Mouse (Mus musculus) hindbrain, postnatal 0 days (tissue): ENCODE measurements at regions not wholly inside any gene's neighbourhood (a gene's known extent, or its start where the extent isn't known, plus 50 kb on each side); places are given as distances from the start of the nearest gene placed in this dataset.
"Not testable (repeated sequence)": the region's sequence is repeated elsewhere in the genome, so short reads cannot be mapped to it uniquely, and the experiment has no call there.

Experiments
- ATAC-seq: fragments of 200-750 bp; cut with Nextera tagmentation; 2 replicates; pipeline ENCODE4 v1.8.0; 2017; ENCODE audit warnings: mild to moderate bottlenecking, moderate TSS enrichment, moderate library complexity
- DNase-seq: peaks from one replicate; pipeline ENCODE4 v3.0.0-alpha.2; 2015; ENCODE audit warnings: low spot score
- H3K27ac ChIP-seq: fragments of 300-500 bp; sonication (generic); 2 replicates; pipeline ENCODE4 v1.5.1; 2014; ENCODE audit warnings: mild to moderate bottlenecking
- H3K27me3 ChIP-seq: fragments of 300-500 bp; sonication (generic); 2 replicates; pipeline ENCODE4 v1.6.1; 2014; ENCODE audit warnings: low read length, mixed read lengths; ENCODE audit not compliant: insufficient read depth
- H3K36me3 ChIP-seq: fragments of 300-500 bp; sonication (generic); 2 replicates; pipeline ENCODE4 v1.6.1; 2014; ENCODE audit warnings: low read length, mixed read lengths; ENCODE audit not compliant: insufficient read depth
- H3K4me1 ChIP-seq: fragments of 300-500 bp; sonication (generic); 2 replicates; pipeline ENCODE4 v1.6.1; 2014; ENCODE audit warnings: antibody characterized with exemption, low read length, mixed read lengths; ENCODE audit not compliant: insufficient read depth
- H3K4me2 ChIP-seq: fragments of 300-500 bp; sonication (generic); 2 replicates; pipeline ENCODE4 v1.6.1; 2014; ENCODE audit warnings: low read depth, mild to moderate bottlenecking, low read length, moderate library complexity, mixed read lengths
- H3K4me3 ChIP-seq: fragments of 300-500 bp; sonication (generic); 2 replicates; pipeline ENCODE4 v1.5.1; 2014; ENCODE audit warnings: low read length
- H3K9ac ChIP-seq: fragments of 300-500 bp; sonication (generic); replicated peaks from 2 replicates; pipeline ENCODE4 v1.6.1; 2014; ENCODE audit warnings: mild to moderate bottlenecking, low read length, moderate library complexity, mixed read lengths
- H3K9me3 ChIP-seq: fragments of 300-500 bp; sonication (generic); 2 replicates; pipeline ENCODE4 v1.6.1; 2016; ENCODE audit warnings: low read length, mixed read lengths
- CTCF ChIP-seq: IDR thresholded peaks from 2 replicates; pipeline ENCODE4 v1.5.1; 2016; ENCODE audit warnings: antibody characterized with exemption, control low read depth, low read depth
- WGBS: fragments of 180-500 bp; shearing (Covaris S2); extraction: QIAGEN DNeasy Blood & Tissue Kit; methylation state at CpG from one replicate; pipeline ENCODE4 v1.1.7; 2014; 5-methylcytosine and 5-hydroxymethylcytosine counted together

GRCm38 (mm10) chr10:117566648-117567378 is 62.5 kb upstream of the Cpm start:
- Histone ChIP-seq H3K36me3 (no peaks in the 10 kb centered on the region), H3K27ac (no peak overlapping the region), H3K4me3 (no peak overlapping the region), H3K27me3 (no peaks in the 10 kb centered on the region), H3K4me2 (no peak overlapping the region), H3K9me3 (no peaks in the 10 kb centered on the region), H3K9ac (no peak overlapping the region), H3K4me1 (no peaks in the 10 kb centered on the region)
- no peak for DNase-seq
- no peak for ATAC-seq
- WGBS: 93% methylated on average over 8 of the region's 8 CpGs
- no peak for TF ChIP-seq CTCF

- Histone ChIP-seq H3K36me3 (no peaks in the 10 kb centered on the region), H3K4me1 (no peaks in the 10 kb centered on the region), H3K27ac (no peak overlapping the region), H3K4me3 (no peak overlapping the region), H3K27me3 (no peaks in the 10 kb centered on the region), H3K9ac (no peak overlapping the region), H3K9me3 (no peaks in the 10 kb centered on the region), H3K4me2 (no peak overlapping the region)
- TF ChIP-seq CTCF: peak; percentile 39
- DNase-seq: no peak
- WGBS: 86% methylated on average over 3 of the region's 3 CpGs
- ATAC-seq: no peak
Measured at GRCm38 (mm10) chr10:117566204-117566603, 63.1 kb upstream of the Cpm start.

- no peak overlapping the region for H3K27ac ChIP-seq
- no peaks in the 10 kb centered on the region for H3K4me1 ChIP-seq
- H3K9ac ChIP-seq: no peak overlapping the region
- H3K4me3 ChIP-seq: no peak overlapping the region
- H3K27me3 ChIP-seq: no peaks in the 10 kb centered on the region
- H3K9me3 ChIP-seq: no peaks in the 10 kb centered on the region
- ATAC-seq: no peak
- WGBS: 94% methylated on average over 4 of the region's 4 CpGs
- no peak for TF ChIP-seq CTCF
- no peak overlapping the region for H3K4me2 ChIP-seq
- H3K36me3 ChIP-seq: no peaks in the 10 kb centered on the region
- DNase-seq: no peak
Measured at GRCm38 (mm10) chr10:117565529-117566086, 63.7 kb upstream of the Cpm start.

GRCm38 (mm10) chr10:117565110-117565509 is 64.2 kb upstream of the Cpm start:
- ATAC-seq (no peak), DNase-seq (no peak)
- Histone ChIP-seq H3K4me1 (no peaks in the 10 kb centered on the region), H3K9me3 (no peaks in the 10 kb centered on the region), H3K27ac (no peak overlapping the region), H3K4me3 (no peak overlapping the region), H3K27me3 (no peaks in the 10 kb centered on the region), H3K9ac (no peak overlapping the region), H3K4me2 (no peak overlapping the region), H3K36me3 (no peaks in the 10 kb centered on the region)
- TF ChIP-seq CTCF: no peak
- WGBS: 96% methylated on average over 3 of the region's 3 CpGs

- no peak overlapping the region for H3K9ac ChIP-seq
- no peaks in the 10 kb centered on the region for H3K27me3 ChIP-seq
- no peak overlapping the region for H3K4me2 ChIP-seq
- H3K36me3 ChIP-seq: no peaks in the 10 kb centered on the region
- DNase-seq: no peak
- H3K4me3 ChIP-seq: no peak overlapping the region
- WGBS: 36% methylated on average over 12 of the region's 12 CpGs
- no peak for ATAC-seq
- no peaks in the 10 kb centered on the region for H3K4me1 ChIP-seq
- no peak for TF ChIP-seq CTCF
- H3K27ac ChIP-seq: no peak overlapping the region
- H3K9me3 ChIP-seq: no peaks in the 10 kb centered on the region
Measured at GRCm38 (mm10) chr10:117564118-117565040, 64.9 kb upstream of the Cpm start.

- ATAC-seq (no peak), DNase-seq (no peak)
- no peak for TF ChIP-seq CTCF
- no peaks in the 10 kb centered on the region for H3K36me3 ChIP-seq
- no peaks in the 10 kb centered on the region for H3K9me3 ChIP-seq
- no peak overlapping the region for H3K4me2 ChIP-seq
- H3K27me3 ChIP-seq: no peaks in the 10 kb centered on the region
- WGBS: 74% methylated on average over 8 of the region's 8 CpGs
- H3K4me3 ChIP-seq: no peak overlapping the region
- H3K4me1 ChIP-seq: no peaks in the 10 kb centered on the region
- no peak overlapping the region for H3K27ac ChIP-seq
- H3K9ac ChIP-seq: no peak overlapping the region
Measured at GRCm38 (mm10) chr10:117563429-117564117, 65.7 kb upstream of the Cpm start.

- not testable (repeated sequence) for H3K27ac ChIP-seq, H3K4me1 ChIP-seq, H3K36me3 ChIP-seq, DNase-seq, H3K9me3 ChIP-seq, H3K9ac ChIP-seq, H3K4me3 ChIP-seq, H3K27me3 ChIP-seq, H3K4me2 ChIP-seq, ATAC-seq
- WGBS: 91% methylated on average over 3 of the region's 3 CpGs
Measured at GRCm38 (mm10) chr10:117562850-117563248, 66.5 kb upstream of the Cpm start.
